Mouse (Mus musculus): ENCODE measurements around the gene Gid4. TPM values are rescaled to one million over a fixed set of nuclear protein-coding genes. Genes with fewer than 3 reads are reported as not detected.
"Not testable (repeated sequence)": the region's sequence is repeated elsewhere in the genome, so short reads cannot be mapped to it uniquely, and the experiment has no call there.

Gid4 gene
- total RNA-seq, 2 experiments from 2014 or later: 20.6 to 22.6 TPM

- DNase-seq: no peak
Measured at GRCm38 (mm10) chr11:60427628-60428027, 10.7 kb downstream of the Gid4 start.

GRCm38 (mm10) chr11:60433501-60433900, 16.6 kb downstream of the Gid4 start:
- DNase-seq: no peak

- no peak for DNase-seq
Measured at GRCm38 (mm10) chr11:60435133-60435532, 18.2 kb downstream of the Gid4 start.

GRCm38 (mm10) chr11:60436618-60437017, 19.7 kb downstream of the Gid4 start:
- no peak for DNase-seq

- not testable (repeated sequence) for DNase-seq
Measured at GRCm38 (mm10) chr11:60439621-60440020, 22.7 kb downstream of the Gid4 start.

- DNase-seq: no peak
Measured at GRCm38 (mm10) chr11:60440176-60440575, 23.2 kb downstream of the Gid4 start.

- DNase-seq: no peak
Measured at GRCm38 (mm10) chr11:60442896-60443295, 26.0 kb downstream of the Gid4 start.

- DNase-seq: no peak
Measured at GRCm38 (mm10) chr11:60444007-60444406, 27.1 kb downstream of the Gid4 start.

- DNase-seq: peak; percentile 83
Measured at GRCm38 (mm10) chr11:60454080-60454744, 37.3 kb downstream of the Gid4 start, which contains the start of gene Drg2. TSS of gene Drg2 (plus strand) at chr11:60454591.

GRCm38 (mm10) chr11:60454745-60455087, 37.8 kb downstream of the Gid4 start:
- no peak for DNase-seq

- no peak for DNase-seq
Measured at GRCm38 (mm10) chr11:60457973-60458372, 41.0 kb downstream of the Gid4 start.

- peak; percentile 36 for DNase-seq
Measured at GRCm38 (mm10) chr11:60465943-60466380, 49.0 kb downstream of the Gid4 start.

- DNase-seq: no peak
Measured at GRCm38 (mm10) chr11:60469039-60469438, 52.1 kb downstream of the Gid4 start, which contains the start of gene Myo15. TSS of gene Myo15 (plus strand) at chr11:60469339.

GRCm38 (mm10) chr11:60470743-60471142, 53.8 kb downstream of the Gid4 start:
- no peak for DNase-seq

GRCm38 (mm10) chr11:60474534-60474933, 57.6 kb downstream of the Gid4 start:
- no peak for DNase-seq

- DNase-seq: no peak
Measured at GRCm38 (mm10) chr11:60475668-60476362, 58.9 kb downstream of the Gid4 start.

GRCm38 (mm10) chr11:60478121-60478520, 61.2 kb downstream of the Gid4 start:
- DNase-seq: no peak

- DNase-seq: no peak
Measured at GRCm38 (mm10) chr11:60486267-60486666, 69.3 kb downstream of the Gid4 start.

GRCm38 (mm10) chr11:60492726-60493125, 75.8 kb downstream of the Gid4 start:
- no peak for DNase-seq

- DNase-seq: no peak
Measured at GRCm38 (mm10) chr11:60495692-60496091, 78.7 kb downstream of the Gid4 start.
